Mouse (Mus musculus): ENCODE data around the gene Plxdc2. TPM values are rescaled to one million over a fixed set of nuclear protein-coding genes. Genes with fewer than 3 reads are reported as not detected.
"Not testable (repeated sequence)": the region's sequence is repeated elsewhere in the genome, so short reads cannot be mapped to it uniquely, and the experiment has no call there.

Gene Plxdc2
- total RNA-seq, 2 experiments from 2014 or later = 22.5 to 27.9 TPM

DNA sequence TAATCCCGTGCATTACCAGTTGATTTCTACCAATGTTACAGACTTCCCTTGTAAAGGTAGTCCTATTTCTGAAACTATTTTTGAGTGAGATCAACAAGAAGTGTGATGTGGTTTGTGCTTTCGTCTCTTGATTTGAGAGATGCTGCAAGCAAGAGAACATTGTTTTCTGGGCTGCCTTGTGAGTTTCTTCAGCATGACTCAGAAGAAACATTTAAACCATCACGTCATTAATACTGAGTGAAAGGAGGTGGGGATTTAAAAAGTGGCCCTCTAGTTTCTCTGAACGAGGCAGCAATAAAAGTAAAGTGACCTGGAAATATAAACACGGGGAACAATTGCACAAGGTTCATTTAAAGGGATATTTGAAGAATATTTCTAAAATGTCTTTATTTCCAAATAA lies 341.1 kb downstream of the Plxdc2 start:
- intact Hi-C loops (cut with DNase I; ENCODE audit: low total_unique reads) = no loop called here
- DNase-seq = no peak

DNA sequence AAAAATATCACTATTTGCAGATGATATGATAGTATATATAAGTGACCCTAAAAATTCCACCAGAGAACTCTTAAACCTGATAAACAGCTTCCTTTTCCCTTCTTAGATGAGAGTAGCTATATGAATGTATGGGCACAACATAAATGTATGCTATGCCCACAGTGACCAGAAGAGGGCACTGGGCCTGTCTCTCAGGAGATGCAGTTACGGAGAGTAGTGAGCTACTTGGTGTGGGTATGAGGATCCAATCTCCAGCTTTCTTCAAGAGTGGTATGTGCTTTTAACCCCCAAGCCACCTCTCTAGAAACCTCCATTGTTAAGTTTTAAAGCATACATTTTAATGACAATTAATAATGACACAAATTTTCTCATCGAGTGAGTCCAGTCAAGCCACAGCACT lies 350.1 kb downstream of the Plxdc2 start:
- DNase-seq = no peak
- intact Hi-C loops (cut with DNase I; ENCODE audit: low total_unique reads) = no loop called here

DNA sequence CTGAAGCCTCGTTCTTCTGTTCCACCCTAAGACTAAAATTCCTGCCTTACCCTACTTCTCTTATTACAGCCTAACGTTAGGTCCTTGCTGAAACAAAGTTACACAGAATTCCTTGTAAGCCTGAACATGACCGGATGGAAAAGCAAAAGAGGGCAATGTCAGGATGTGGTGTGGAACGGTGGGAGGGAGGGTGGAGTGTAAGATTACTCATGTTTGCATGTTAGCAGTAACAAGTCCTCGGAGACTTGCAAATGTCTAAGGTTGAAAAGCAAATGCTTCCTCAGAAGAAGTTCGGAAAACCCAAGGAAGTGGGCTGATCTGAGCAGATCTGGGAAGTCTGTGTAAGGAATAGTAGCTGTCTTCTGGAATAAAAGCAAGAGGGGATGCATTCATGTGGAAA lies 353.8 kb downstream of the Plxdc2 start:
- no peak for DNase-seq
- intact Hi-C loops (cut with DNase I; ENCODE audit: low total_unique reads) = no loop called here

DNA sequence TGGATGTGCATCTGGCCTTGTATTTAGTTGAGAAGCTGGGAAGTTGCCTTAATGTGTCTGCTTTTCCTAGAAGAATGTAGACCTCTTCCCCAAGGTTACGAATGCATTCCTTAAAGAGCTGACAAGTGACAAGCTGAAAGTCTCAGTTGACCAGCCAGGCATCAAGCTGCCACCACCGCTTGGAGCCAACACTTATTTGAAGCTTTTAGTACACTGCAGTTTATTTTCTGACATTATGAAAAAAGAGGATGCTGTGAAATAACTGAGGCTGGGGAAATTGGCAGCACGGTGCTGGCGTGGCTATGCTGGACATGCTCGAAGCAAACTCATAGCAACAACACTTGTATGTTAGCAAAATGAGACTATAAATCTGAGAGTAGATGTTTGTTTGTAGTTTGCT lies 374.9 kb downstream of the Plxdc2 start:
- intact Hi-C loops (cut with DNase I; ENCODE audit: low total_unique reads) = no loop called here
- DNase-seq = no peak

DNA sequence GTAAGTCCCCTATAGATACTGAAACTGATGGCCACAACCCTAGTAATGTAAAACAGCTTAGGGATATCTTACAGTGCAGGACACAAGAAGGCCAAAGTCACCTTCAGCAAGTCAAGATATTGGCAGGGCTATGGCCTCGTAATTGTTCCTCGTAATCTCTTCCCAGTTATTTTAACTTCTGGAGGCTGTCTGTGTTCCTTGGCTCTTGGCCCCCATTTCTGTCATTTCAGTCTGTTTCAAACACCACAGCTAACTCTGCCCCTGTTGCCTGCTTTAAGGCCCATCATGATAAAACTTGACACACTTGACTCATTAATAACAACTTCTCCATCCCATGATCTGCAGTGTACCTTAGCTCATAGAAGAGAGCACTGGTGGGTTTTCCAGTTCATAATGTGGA lies 378.3 kb downstream of the Plxdc2 start:
- intact Hi-C loops (cut with DNase I; ENCODE audit: low total_unique reads) = no loop called here
- no peak for DNase-seq

DNA sequence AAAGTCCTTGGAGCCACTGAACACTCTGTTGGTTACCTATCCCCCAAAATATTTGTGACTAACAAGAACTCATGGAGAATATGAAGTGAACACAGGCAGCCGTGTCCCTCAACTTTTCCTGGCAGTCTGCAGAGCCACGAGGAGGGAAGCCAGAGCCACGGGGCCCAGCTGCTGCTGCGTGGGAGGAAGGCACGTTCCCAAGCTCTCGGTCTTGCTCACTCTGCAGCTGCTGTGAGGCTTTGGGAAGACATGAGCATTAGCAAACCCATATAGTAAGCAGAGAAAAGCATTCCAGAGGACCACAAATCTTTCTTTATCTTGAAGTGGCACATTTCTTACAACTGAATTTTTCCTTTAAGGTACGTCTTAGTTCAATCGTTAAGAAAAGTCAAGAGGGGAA lies 382.1 kb downstream of the Plxdc2 start:
- intact Hi-C loops (cut with DNase I; ENCODE audit: low total_unique reads) = no loop called here

DNA sequence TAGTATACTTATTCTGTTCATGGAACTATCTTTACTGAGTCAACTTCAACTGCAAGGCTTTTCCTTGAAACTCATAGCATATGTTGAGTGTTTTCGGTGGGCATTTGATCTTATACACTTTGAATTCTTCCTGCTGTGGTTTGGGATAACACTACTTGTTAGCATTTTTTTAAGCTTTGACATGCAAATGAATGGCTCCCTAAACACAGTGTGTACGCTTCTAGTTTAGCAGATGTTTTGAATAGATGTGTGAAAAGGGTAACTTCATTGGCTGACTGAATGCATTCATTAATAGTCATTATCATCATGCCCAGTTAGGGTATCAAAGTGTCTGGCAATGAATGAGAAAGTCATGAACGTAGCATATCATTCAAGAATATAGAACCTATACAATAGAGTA lies 385.7 kb downstream of the Plxdc2 start:
- no peak for DNase-seq
- intact Hi-C loops (cut with DNase I; ENCODE audit: low total_unique reads) = no loop called here

More for the DNA sequence above, 382.1 kb downstream of the Plxdc2 start:
- DNase-seq = peak; percentile 86

DNA sequence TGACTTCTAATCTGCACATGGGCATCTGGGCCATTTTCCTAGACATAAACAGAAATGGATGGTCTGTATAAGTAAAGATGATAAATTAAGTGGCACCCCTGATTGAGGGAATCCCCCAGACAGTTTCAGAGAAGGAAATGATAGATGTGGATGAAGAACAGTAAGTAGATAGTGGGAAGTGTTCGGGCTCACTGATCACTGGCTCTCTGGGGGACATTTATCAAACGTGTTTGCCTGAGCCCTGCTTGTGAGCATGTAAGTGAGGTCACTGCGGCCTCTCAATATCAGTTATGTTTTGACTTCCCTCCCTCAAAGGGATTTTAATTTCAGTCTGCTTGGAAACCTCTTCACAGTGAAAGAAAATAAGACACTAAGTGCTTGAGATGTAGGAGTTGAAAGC lies 387.5 kb downstream of the Plxdc2 start:
- intact Hi-C loops (cut with DNase I; ENCODE audit: low total_unique reads) = no loop called here
- no peak for DNase-seq

DNA sequence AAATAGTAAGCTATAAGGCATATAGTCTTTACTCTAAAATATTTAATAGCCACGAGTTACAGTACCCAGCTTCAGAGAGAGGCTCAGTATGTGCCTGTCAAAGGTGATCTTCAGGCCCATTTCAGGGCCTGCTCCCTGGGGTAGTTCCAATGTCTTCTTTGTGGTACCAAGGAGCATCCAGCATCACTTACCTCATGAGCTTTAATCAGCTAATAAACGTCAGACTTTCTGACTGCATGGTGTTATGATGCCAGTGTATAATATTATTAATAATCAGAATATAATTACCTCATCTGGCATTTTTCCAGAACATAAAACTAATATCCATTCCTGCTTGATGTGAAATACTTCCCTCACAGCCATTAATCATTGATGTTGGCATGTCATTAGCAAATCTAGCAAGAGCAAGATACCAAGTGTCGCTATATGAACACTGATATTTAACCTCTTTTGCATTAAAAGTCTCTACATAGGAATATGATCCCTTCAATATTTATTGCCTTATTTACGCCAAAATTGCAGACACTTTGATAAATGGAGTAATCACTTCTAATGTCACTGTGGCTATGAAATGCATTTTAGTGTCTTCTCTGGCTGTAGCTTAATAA lies 393.3 kb downstream of the Plxdc2 start:
- intact Hi-C loops (cut with DNase I; ENCODE audit: low total_unique reads) = no loop called here
- no peak for DNase-seq

DNA sequence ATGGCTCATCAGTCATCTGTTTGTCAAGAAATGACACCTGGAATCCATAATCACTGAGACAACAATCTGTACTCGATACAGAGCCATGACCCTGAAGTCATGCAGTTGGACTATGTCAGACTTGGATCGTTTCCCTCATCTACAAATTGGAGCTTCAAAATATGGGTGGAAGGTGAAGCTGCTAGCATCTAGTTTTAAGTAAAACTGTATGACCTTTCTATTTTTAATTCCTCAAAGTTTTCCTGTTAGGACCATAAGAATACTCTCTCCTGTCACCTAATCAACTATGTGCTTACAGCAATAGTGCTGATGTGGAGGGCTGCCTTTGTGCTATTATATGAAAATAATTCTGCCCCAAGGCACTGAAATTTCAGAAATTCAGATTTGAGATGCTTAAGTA lies 401.1 kb downstream of the Plxdc2 start:
- intact Hi-C loops (cut with DNase I; ENCODE audit: low total_unique reads) = no loop called here
- DNase-seq = no peak

DNA sequence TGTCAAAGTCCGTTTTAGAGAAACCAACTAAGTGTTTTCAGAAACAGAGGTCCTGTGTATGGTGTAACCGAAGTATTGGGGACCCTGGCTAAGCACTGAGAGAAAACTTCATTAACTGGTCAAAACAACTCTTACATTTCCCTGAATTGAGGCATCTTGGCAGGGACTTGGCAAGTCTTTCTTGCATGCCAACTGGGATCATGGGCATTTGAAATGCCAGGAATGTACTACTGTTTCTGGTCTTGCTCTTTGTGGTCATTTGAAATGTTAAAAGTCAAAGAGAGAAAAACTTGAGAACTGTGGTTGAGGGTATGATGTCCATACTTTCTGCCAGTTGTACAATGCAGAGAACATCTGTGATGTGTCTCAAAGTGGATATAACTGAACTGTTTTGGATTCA lies 403.7 kb downstream of the Plxdc2 start:
- intact Hi-C loops (cut with DNase I; ENCODE audit: low total_unique reads) = no loop called here

DNA sequence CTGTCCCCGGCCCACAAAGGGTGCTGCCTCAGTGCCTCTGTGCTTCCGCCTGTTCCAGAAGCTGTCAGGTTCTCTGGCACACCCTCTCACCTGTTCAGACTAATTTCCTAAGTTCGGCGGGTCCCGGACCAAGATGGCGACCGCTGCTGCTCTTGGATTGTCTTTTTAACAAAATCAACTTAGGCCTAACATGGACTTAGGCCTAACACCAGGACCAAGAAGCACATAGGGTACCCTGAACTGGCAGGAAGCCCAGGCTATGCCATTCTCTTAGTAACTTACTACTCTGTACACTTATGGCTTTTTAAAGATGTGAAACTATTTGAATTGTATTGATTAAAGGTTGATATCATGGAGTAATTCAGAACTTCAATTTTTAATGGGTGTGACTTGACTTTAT lies 413.0 kb downstream of the Plxdc2 start:
- DNase-seq; intact Hi-C loops (cut with DNase I; ENCODE audit: low total_unique reads): not testable (repeated sequence)

More for the DNA sequence above, 403.7 kb downstream of the Plxdc2 start:
- DNase-seq = no peak

DNA sequence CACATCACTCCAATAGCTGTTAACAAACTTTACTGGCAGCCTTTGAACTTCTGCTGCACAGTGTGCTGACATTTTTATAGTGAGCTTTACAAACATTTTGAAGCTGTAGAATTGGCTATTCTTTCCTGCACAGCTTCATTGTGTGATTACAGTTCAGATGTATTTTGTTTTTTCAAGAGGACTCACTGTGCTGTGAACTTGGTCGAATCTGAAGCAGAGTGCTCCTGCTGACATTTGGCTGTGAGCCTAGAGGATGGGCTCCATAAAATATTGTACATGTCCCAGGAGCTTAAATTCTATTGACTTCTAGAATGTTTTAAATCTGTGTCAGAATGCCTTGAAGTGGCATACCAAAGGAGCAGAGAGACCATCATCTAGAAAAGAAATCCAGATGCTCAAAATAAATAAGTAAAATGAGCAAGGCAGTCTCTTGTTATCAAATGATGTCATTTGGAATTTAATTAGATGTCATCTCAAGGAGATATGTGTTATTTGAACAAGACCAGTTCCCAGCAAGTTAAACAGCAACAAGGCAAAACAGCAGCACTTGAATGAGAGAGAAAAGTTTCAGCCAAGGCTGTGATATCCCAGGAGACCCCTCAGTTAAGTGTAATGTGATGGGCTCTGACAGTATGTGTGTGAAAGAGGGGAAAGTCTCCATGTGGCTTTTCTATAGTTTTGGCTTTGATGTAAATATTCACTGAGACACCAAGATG lies 417.5 kb downstream of the Plxdc2 start:
- no peak for DNase-seq
- intact Hi-C loops (cut with DNase I; ENCODE audit: low total_unique reads) = no loop called here

DNA sequence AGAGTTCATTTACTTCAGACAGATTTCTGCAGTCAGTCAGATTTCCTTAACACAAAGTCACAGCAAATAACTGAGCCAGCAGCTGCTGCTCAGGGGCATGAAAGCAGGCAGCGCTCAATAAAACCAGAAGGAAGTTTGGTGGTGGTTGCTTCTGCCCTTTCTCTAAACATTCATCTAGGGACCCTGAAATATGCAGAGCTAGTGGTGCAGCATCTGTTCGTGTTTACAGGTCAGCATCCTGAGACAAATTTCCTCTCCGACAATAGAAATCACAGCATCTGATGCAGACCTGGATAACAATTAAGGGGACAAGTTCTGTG lies 418.0 kb downstream of the Plxdc2 start:
- no peak for DNase-seq
- intact Hi-C loops (cut with DNase I; ENCODE audit: low total_unique reads) = no loop called here

DNA sequence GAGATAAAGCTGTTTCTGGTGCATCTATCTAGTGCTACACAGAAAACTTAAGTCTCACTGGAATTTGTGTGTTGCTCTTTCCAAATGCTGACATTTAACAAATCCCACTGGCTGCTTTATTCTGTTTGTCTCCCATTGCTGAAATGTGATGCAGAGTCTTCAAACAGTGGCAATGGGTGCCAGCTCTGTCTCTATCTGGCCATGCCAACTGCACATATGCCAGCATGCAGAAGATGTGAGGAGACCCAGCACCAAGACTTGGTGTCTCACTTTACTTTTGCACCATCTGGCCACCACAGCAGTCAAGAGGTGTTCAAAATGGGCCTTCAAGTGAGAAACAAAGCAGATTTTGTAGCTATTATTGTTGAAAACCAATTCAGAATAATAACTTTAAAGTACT lies 439.2 kb downstream of the Plxdc2 start:
- no peak for DNase-seq
- intact Hi-C loops (cut with DNase I; ENCODE audit: low total_unique reads) = no loop called here
